Mouse (Mus musculus): ENCODE results near the gene Gm9833. TPM values are rescaled to one million over a fixed set of nuclear protein-coding genes. Genes with fewer than 3 reads are reported as not detected.

Gm9833 gene
- polyA plus RNA-seq, 1 experiment from 2014 or later = 2.5 TPM

- Histone ChIP-seq H3K4me2 (no peak overlapping the region), H3K9ac (ENCODE audit: low read depth, low read length) (no peak overlapping the region), H3K9me3 (ENCODE audit: control insufficient read depth, low read length) (no peaks in the 10 kb centered on the region), H3K27ac (ENCODE audit: low read depth, low read length) (no peak overlapping the region), H3K4me1 (replicated peaks; ENCODE audit: control insufficient read depth, insufficient read depth, low read length) (no peaks in the 10 kb centered on the region), H3K27me3 (replicated peaks; ENCODE audit: control insufficient read depth, insufficient read depth, low read length) (no peaks in the 10 kb centered on the region), H3K36me3 (ENCODE audit: control insufficient read depth, insufficient read depth, low read length) (no peaks in the 10 kb centered on the region), H3K4me3 (ENCODE audit: low read depth, low read length) (no peak overlapping the region)
- no peak for DNase-seq (ENCODE audit: low spot score)
- ATAC-seq (replicated peaks; ENCODE audit: low FRiP score) = no peak
- WGBS = 92% methylated on average over 2 of the region's 2 CpGs
Observed at GRCm38 (mm10) chr3:10112660-10113059, 24.8 kb downstream of the Gm9833 start.

DNA sequence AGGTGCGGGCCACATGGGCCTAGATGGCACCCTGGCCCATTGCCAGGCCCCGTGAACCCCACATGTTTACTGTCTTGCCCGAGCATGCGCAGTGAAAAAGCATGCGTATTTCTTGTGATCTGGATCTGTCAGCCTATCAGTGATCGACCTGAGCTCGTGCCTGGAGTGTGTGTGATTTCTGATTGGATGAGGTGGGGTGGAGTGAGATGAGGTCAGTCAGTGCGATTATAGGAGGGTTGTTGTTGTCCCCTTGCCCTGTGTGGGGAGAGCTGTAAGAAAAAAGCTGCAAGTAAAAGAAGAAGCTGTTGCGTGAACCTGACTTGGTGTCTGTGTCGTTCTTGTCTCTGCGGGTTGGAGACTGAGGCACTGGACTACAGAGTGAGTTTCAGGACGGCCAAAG, 28.6 kb downstream of the Gm9833 start:
- no peaks in the 10 kb centered on the region for H3K4me1 ChIP-seq (replicated peaks; ENCODE audit: control insufficient read depth, insufficient read depth, low read length)
- DNase-seq (ENCODE audit: low spot score) (no peak), ATAC-seq (replicated peaks; ENCODE audit: low FRiP score) (no peak)
- no peak overlapping the region for H3K4me3 ChIP-seq (ENCODE audit: low read depth, low read length)
- H3K36me3 ChIP-seq (ENCODE audit: control insufficient read depth, insufficient read depth, low read length) = no peaks in the 10 kb centered on the region
- no peak overlapping the region for H3K4me2 ChIP-seq
- no peaks in the 10 kb centered on the region for H3K9me3 ChIP-seq (ENCODE audit: control insufficient read depth, low read length)
- 87% methylated on average over 12 of the region's 12 CpGs for WGBS
- no peak overlapping the region for H3K9ac ChIP-seq (ENCODE audit: low read depth, low read length)
- no peaks in the 10 kb centered on the region for H3K27me3 ChIP-seq (replicated peaks; ENCODE audit: control insufficient read depth, insufficient read depth, low read length)
- H3K27ac ChIP-seq (ENCODE audit: low read depth, low read length) = no peak overlapping the region

GRCm38 (mm10) chr3:10121232-10121631, 33.3 kb downstream of the Gm9833 start:
- no peak overlapping the region for H3K9ac ChIP-seq (ENCODE audit: low read depth, low read length)
- no peak overlapping the region for H3K4me3 ChIP-seq (ENCODE audit: low read depth, low read length)
- no peaks in the 10 kb centered on the region for H3K27me3 ChIP-seq (replicated peaks; ENCODE audit: control insufficient read depth, insufficient read depth, low read length)
- H3K4me1 ChIP-seq (replicated peaks; ENCODE audit: control insufficient read depth, insufficient read depth, low read length) = peaks cover 3% of the 10 kb centered on the region
- no peak overlapping the region for H3K27ac ChIP-seq (ENCODE audit: low read depth, low read length)
- DNase-seq (ENCODE audit: low spot score) = no peak
- no peaks in the 10 kb centered on the region for H3K36me3 ChIP-seq (ENCODE audit: control insufficient read depth, insufficient read depth, low read length)
- no peak overlapping the region for H3K4me2 ChIP-seq
- WGBS = 84% methylated on average over 9 of the region's 9 CpGs
- H3K9me3 ChIP-seq (ENCODE audit: control insufficient read depth, low read length) = no peaks in the 10 kb centered on the region
- no peak for ATAC-seq (replicated peaks; ENCODE audit: low FRiP score)

GRCm38 (mm10) chr3:10121956-10122739, 34.2 kb downstream of the Gm9833 start:
- DNase-seq (ENCODE audit: low spot score) (no peak), ATAC-seq (replicated peaks; ENCODE audit: low FRiP score) (no peak)
- Histone ChIP-seq H3K4me2 (no peak overlapping the region), H3K27me3 (replicated peaks; ENCODE audit: control insufficient read depth, insufficient read depth, low read length) (no peaks in the 10 kb centered on the region), H3K9me3 (ENCODE audit: control insufficient read depth, low read length) (no peaks in the 10 kb centered on the region), H3K4me1 (replicated peaks; ENCODE audit: control insufficient read depth, insufficient read depth, low read length) (peaks cover 3% of the 10 kb centered on the region), H3K9ac (ENCODE audit: low read depth, low read length) (no peak overlapping the region), H3K27ac (ENCODE audit: low read depth, low read length) (no peak overlapping the region), H3K36me3 (ENCODE audit: control insufficient read depth, insufficient read depth, low read length) (no peaks in the 10 kb centered on the region), H3K4me3 (ENCODE audit: low read depth, low read length) (no peak overlapping the region)
- WGBS = 66% methylated on average over 6 of the region's 6 CpGs

- Histone ChIP-seq H3K4me1 (replicated peaks; ENCODE audit: control insufficient read depth, insufficient read depth, low read length) (peaks cover 3% of the 10 kb centered on the region), H3K27me3 (replicated peaks; ENCODE audit: control insufficient read depth, insufficient read depth, low read length) (no peaks in the 10 kb centered on the region), H3K4me2 (no peak overlapping the region), H3K36me3 (ENCODE audit: control insufficient read depth, insufficient read depth, low read length) (no peaks in the 10 kb centered on the region), H3K9me3 (ENCODE audit: control insufficient read depth, low read length) (no peaks in the 10 kb centered on the region), H3K4me3 (ENCODE audit: low read depth, low read length) (no peak overlapping the region), H3K9ac (ENCODE audit: low read depth, low read length) (no peak overlapping the region), H3K27ac (ENCODE audit: low read depth, low read length) (no peak overlapping the region)
- ATAC-seq (replicated peaks; ENCODE audit: low FRiP score) (no peak), DNase-seq (ENCODE audit: low spot score) (no peak)
- 48% methylated on average over 1 of the region's 1 CpGs for WGBS
Observed at GRCm38 (mm10) chr3:10123615-10124014, 35.7 kb downstream of the Gm9833 start.

- H3K9ac ChIP-seq (ENCODE audit: low read depth, low read length) = no peak overlapping the region
- H3K27me3 ChIP-seq (replicated peaks; ENCODE audit: control insufficient read depth, insufficient read depth, low read length) = no peaks in the 10 kb centered on the region
- H3K4me3 ChIP-seq (ENCODE audit: low read depth, low read length) = no peak overlapping the region
- WGBS = 90% methylated on average over 2 of the region's 2 CpGs
- no peak overlapping the region for H3K4me2 ChIP-seq
- ATAC-seq (replicated peaks; ENCODE audit: low FRiP score) = no peak
- H3K4me1 ChIP-seq (replicated peaks; ENCODE audit: control insufficient read depth, insufficient read depth, low read length) = peaks cover 3% of the 10 kb centered on the region
- no peaks in the 10 kb centered on the region for H3K9me3 ChIP-seq (ENCODE audit: control insufficient read depth, low read length)
- no peak overlapping the region for H3K27ac ChIP-seq (ENCODE audit: low read depth, low read length)
- DNase-seq (ENCODE audit: low spot score) = no peak
- H3K36me3 ChIP-seq (ENCODE audit: control insufficient read depth, insufficient read depth, low read length) = no peaks in the 10 kb centered on the region
Observed at GRCm38 (mm10) chr3:10124071-10124470, 36.2 kb downstream of the Gm9833 start.

DNA sequence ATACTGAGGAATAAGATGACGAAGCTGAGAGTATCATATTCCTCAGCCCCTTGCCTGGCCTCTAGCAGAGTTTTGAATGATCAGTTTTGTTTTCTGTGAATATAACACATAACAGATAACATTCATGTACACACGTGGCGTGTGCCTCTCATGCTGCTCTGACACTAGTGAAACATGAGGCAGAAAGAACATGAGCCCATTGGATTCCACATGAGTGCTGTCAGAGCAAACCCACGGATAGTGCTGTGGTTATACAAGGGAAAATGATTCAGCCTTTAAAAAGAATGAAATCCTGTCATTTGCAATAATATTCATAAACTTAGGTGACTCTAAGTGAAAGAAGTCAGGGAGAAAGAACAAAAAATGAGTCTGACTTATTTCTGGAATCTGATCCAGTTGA, 37.4 kb downstream of the Gm9833 start:
- H3K27me3 ChIP-seq (replicated peaks; ENCODE audit: control insufficient read depth, insufficient read depth, low read length) = no peaks in the 10 kb centered on the region
- peaks cover 3% of the 10 kb centered on the region for H3K4me1 ChIP-seq (replicated peaks; ENCODE audit: control insufficient read depth, insufficient read depth, low read length)
- H3K9ac ChIP-seq (ENCODE audit: low read depth, low read length) = no peak overlapping the region
- no peak for ATAC-seq (replicated peaks; ENCODE audit: low FRiP score)
- no peak overlapping the region for H3K4me3 ChIP-seq (ENCODE audit: low read depth, low read length)
- WGBS = 76% methylated on average over 4 of the region's 4 CpGs
- no peaks in the 10 kb centered on the region for H3K9me3 ChIP-seq (ENCODE audit: control insufficient read depth, low read length)
- no peak overlapping the region for H3K4me2 ChIP-seq
- no peak overlapping the region for H3K27ac ChIP-seq (ENCODE audit: low read depth, low read length)
- no peaks in the 10 kb centered on the region for H3K36me3 ChIP-seq (ENCODE audit: control insufficient read depth, insufficient read depth, low read length)
- DNase-seq (ENCODE audit: low spot score) = no peak

- no peak overlapping the region for H3K27ac ChIP-seq (ENCODE audit: low read depth, low read length)
- no peak overlapping the region for H3K9ac ChIP-seq (ENCODE audit: low read depth, low read length)
- ATAC-seq (replicated peaks; ENCODE audit: low FRiP score) (no peak), DNase-seq (ENCODE audit: low spot score) (no peak)
- H3K27me3 ChIP-seq (replicated peaks; ENCODE audit: control insufficient read depth, insufficient read depth, low read length) = no peaks in the 10 kb centered on the region
- peaks cover 3% of the 10 kb centered on the region for H3K4me1 ChIP-seq (replicated peaks; ENCODE audit: control insufficient read depth, insufficient read depth, low read length)
- H3K4me2 ChIP-seq = no peak overlapping the region
- no peaks in the 10 kb centered on the region for H3K9me3 ChIP-seq (ENCODE audit: control insufficient read depth, low read length)
- H3K36me3 ChIP-seq (ENCODE audit: control insufficient read depth, insufficient read depth, low read length) = no peaks in the 10 kb centered on the region
- no peak overlapping the region for H3K4me3 ChIP-seq (ENCODE audit: low read depth, low read length)
- 79% methylated on average over 2 of the region's 2 CpGs for WGBS
Observed at GRCm38 (mm10) chr3:10126036-10126435, 38.1 kb downstream of the Gm9833 start.

GRCm38 (mm10) chr3:10126502-10126901, 38.6 kb downstream of the Gm9833 start:
- peaks cover 3% of the 10 kb centered on the region for H3K4me1 ChIP-seq (replicated peaks; ENCODE audit: control insufficient read depth, insufficient read depth, low read length)
- no peak overlapping the region for H3K9ac ChIP-seq (ENCODE audit: low read depth, low read length)
- no peak overlapping the region for H3K27ac ChIP-seq (ENCODE audit: low read depth, low read length)
- H3K27me3 ChIP-seq (replicated peaks; ENCODE audit: control insufficient read depth, insufficient read depth, low read length) = no peaks in the 10 kb centered on the region
- ATAC-seq (replicated peaks; ENCODE audit: low FRiP score) (no peak), DNase-seq (ENCODE audit: low spot score) (no peak)
- no peak overlapping the region for H3K4me2 ChIP-seq
- H3K36me3 ChIP-seq (ENCODE audit: control insufficient read depth, insufficient read depth, low read length) = no peaks in the 10 kb centered on the region
- no peak overlapping the region for H3K4me3 ChIP-seq (ENCODE audit: low read depth, low read length)
- H3K9me3 ChIP-seq (ENCODE audit: control insufficient read depth, low read length) = no peaks in the 10 kb centered on the region
- WGBS = 82% methylated on average over 2 of the region's 2 CpGs

Measured in liver, embryonic 11.5 days (tissue).